Mouse (Mus musculus) left cerebral cortex, postnatal 4 days (tissue): ENCODE data around the gene Gprc5b. TPM values are rescaled to one million over a fixed set of nuclear protein-coding genes. Genes with fewer than 3 reads are reported as not detected.

ENCODE experiments used
- total RNA-seq, 2 experiments: library from RNA; stranded (reverse); gene quantifications; 2 replicates each; pipeline ENCODE4 v1.2.3; 2021

Gene Gprc5b
- total RNA-seq, 2 experiments from 2014 or later: 17.9 to 20.2 TPM

Other genes starting within 250 kb of the Gprc5b start
- gene Iqck, start 139.5 kb downstream of the Gprc5b start, total RNA-seq: 1 to 10 TPM; 3.5 to 4.0 TPM
- gene Knop1, start 139.0 kb downstream of the Gprc5b start, total RNA-seq: 10 to 100 TPM; 42.8 to 46.3 TPM
- 1 to 10 TPM; 4.8 to 5.5 TPM for gene Gpr139, start 189.4 kb upstream of the Gprc5b start, total RNA-seq